Mouse (Mus musculus) CH12.LX (cell line): Measurements from ENCODE around the gene Dip2b.
A peak's percentile ranks its signal among the peaks of the same experiment; 100 is the strongest.

ENCODE experiments used
- CHD2 ChIP-seq: IDR thresholded peaks from 2 replicates; pipeline ENCODE4 v1.6.1; 2011; ENCODE audit warnings: low read length, improper control_type of control experiment
- CTCF ChIP-seq, 2 experiments: IDR thresholded peaks in 1 of 2; conservative IDR thresholded peaks in 1 of 2; 2 replicates each; pipeline ENCODE4 v1.5.1; 2011 to 2012; ENCODE audit warnings: low read depth in 2 of 2, low read length in 2 of 2, improper control_type of control experiment in 1 of 2, inconsistent platforms in 1 of 2, mild to moderate bottlenecking in 1 of 2, moderate library complexity in 1 of 2
- JUND ChIP-seq: conservative IDR thresholded peaks from 2 replicates; pipeline ENCODE4 v1.6.1; 2011; ENCODE audit warnings: low read depth, low read length, improper control_type of control experiment
- MAX ChIP-seq: IDR thresholded peaks from 2 replicates; pipeline ENCODE4 v1.6.1; 2011; ENCODE audit warnings: low read length, improper control_type of control experiment

GRCm38 (mm10) chr15:100236952-100237351 lies 198.5 kb downstream of the Dip2b start:
- no peak for TF ChIP-seq CHD2
- TF ChIP-seq JUND: 0 out of 2 replicates have a peak, but pooled peaks have one; percentile 37
- no peak for TF ChIP-seq MAX
- no peak for TF ChIP-seq CTCF (conservative IDR thresholded peaks at IDR 0.05 in 1 of 2, IDR thresholded peaks at IDR 0.05 in 1 of 2; ENCODE audit: low read depth in 2 of 2, low read length in 2 of 2)
